Mouse (Mus musculus): ENCODE data around the gene St3gal4. TPM values are rescaled to one million over a fixed set of nuclear protein-coding genes. Genes with fewer than 3 reads are reported as not detected.

St3gal4 gene
- total RNA-seq, 2 experiments from 2014 or later: 39.2 to 41.8 TPM

DNA sequence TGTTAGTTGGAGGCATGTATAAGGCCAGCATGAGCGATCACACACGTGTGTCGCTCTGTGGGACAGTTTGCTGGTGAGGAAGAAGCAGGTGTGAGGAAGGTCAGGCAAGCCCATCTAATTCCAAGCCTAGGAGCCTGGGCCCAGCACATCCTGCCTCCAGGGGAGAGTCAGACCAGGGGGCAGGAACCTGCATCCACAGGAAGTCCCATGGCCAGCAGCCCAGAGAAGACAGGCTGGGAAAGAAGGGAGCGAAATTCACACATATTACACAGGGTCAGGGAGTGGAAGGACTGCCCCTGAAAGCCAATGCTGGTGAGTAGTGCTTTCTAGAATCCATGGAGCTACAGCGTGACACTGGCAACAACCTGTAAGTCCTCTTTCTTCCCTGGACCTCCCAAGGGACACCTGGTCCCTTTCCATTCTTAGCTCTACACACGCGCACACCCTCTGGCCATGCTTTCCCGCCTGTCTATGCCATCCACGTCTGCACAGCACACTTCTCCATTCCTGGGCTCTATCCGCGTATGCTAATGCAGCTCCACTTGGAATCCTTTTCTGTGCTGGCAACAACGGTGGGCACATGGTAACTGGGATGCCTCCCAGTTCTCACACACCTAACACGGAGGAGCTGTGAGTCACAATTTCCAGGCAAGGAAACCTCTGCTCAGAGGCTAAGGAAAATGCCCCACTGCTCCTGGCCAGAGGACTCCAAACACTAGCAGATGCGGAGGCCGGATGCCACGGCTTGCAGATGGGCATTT lies 12.7 kb upstream of the St3gal4 start:
- no peak for ATAC-seq (replicated peaks; ENCODE audit: poor library complexity, severe bottlenecking)

DNA sequence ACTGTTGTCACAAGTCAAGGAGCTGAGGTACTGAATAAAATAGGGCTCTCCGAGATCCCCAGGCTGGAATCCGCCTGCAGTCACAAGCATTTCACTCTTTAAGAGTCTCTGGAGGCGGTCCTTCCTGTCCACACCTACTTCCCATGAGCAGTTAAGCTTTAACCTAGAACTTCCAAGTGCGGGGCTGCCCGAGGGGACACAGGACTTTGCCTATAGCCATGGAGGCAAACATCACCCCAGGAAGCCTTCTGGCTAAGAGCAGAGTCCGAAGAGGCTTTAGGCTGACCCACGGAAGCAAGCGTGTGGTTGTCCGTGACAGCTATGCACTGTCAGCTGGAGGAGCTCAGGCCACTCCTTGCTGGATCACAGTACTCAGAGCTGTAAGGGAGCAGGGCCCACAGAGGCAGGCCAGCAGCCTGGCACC lies 9.9 kb upstream of the St3gal4 start:
- no peak for ATAC-seq (replicated peaks; ENCODE audit: poor library complexity, severe bottlenecking)

DNA sequence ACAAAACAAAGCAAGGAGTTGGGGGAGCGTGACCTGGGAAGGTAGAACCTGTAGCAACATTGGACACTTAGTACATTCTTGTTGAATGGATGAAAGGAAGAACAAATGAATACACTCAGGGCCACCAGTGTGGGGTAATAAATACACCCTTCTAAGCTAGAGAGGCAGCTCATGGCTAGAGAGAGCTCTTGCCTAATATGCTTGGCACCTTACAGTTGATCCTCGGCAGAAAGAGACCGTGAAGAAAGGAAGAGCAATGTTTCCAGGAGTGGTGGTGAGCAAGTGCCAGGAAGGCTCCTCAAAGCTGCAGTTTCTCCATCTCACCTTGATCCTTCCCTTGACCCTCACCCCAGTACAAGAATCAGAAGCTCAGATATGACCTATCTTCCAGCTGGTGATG lies 9.5 kb upstream of the St3gal4 start:
- ATAC-seq (replicated peaks; ENCODE audit: poor library complexity, severe bottlenecking): no peak

DNA sequence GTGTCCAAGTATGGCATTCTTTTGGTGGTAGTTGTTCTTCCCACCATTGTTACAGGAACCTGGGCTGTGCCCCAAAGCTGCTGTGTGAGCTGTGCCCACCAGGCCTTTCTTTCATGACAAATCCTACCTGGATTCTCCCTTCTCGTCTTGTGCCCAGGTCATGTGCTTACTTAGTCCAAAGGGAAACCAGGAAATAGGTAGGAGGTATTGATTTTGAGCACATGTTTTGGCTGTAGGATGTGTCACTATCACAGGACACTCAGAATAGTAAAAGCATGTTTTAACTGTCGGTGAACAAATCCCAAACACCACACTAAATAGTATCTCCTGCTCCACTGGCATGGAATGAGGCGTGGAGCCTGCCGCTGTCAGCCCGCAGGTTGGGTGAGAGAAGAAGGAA lies 8.5 kb upstream of the St3gal4 start:
- no peak for ATAC-seq (replicated peaks; ENCODE audit: poor library complexity, severe bottlenecking)

DNA sequence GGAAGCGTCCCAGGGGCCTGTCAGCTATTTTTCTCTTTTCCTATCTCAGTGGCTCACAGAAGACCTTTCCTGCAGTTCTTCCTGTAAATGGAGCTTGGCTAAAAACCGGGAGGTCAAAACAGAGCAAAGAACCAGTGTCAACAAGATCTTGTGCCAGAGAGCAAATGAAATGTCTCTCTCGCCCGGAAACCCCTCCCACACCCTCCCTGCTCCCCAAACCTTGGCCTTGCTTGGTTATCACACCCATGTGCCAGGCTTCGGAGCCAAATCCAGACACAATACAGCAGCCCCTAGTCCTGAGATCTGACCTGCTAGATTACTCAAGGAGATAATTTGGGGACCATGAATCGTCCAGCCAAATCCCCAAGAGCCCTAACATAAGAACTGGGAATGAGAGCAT lies 8.1 kb upstream of the St3gal4 start:
- ATAC-seq (replicated peaks; ENCODE audit: poor library complexity, severe bottlenecking): no peak

DNA sequence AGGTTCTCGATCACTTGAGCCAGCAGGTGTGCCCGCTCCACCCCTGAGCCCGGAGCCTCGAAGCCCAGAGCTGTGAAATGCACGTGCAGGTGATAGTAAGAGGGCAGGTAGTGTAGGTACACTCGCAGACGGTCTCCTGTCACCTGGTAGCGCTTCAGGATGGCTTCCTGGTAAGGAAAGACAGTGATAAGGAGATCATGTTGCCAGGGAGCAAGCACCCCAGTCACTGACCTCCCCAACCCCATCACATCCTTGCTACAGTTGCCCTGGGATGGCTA lies 5.5 kb upstream of the St3gal4 start:
- ATAC-seq (replicated peaks; ENCODE audit: poor library complexity, severe bottlenecking): no peak

DNA sequence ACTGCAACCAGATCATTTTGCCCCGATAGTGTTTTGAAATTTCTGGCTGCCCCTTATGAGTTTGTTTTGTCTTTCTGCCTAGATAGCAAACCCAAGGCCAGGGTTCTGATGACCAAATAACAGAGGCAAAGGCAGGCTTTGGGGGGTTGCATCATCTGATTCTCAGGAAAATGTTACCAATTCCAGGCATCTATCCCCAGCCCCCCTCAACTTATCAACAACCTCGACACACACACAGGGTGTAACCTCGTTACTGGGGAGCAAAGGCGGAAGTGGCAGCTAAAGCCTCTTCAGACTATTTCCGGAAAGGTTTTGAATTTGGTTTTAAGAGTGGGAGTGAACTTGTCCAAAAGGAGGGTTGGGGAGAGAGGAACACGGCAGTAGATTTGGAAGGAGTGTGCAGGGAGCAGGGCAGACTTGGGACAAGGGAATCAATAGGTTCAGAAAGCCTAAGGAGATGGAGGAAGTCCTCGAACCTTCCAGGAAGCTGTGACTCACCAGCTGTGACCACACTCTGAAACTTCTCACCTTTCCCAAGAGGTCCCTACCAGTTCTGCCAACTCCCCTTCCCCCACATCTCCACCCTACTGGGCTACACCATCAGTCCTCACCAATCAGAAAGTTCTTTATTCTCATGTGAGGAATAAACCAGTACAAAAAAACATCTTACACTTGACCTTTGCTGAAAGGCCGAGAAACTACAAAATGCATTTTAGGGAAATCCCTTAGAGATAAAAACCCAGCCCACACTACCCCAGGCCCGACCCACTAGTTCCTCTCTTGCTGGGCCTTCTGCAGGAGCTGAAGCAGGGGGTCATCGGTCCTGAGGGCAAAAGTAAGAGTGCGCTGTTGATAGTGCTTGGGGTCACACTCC lies 5.0 kb upstream of the St3gal4 start:
- peak; percentile 80 for ATAC-seq (replicated peaks; ENCODE audit: poor library complexity, severe bottlenecking)

DNA sequence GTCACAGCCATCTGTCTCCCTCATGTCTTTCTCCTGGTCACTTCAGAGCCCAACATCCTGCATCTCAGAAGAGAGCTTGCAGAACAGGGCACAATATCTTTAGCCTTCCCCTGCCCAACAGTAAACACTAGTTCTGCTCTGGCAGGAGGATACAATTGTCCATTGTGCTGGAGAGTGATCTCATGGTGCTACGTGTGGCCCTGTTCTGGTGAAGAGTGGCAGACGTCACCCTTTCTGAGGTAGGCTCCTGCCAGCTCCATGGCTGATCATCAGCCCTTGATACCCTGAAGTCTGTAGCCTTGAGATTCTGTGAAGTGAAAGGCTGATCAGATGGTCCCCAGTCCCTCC lies 4.4 kb upstream of the St3gal4 start:
- no peak for ATAC-seq (replicated peaks; ENCODE audit: poor library complexity, severe bottlenecking)

DNA sequence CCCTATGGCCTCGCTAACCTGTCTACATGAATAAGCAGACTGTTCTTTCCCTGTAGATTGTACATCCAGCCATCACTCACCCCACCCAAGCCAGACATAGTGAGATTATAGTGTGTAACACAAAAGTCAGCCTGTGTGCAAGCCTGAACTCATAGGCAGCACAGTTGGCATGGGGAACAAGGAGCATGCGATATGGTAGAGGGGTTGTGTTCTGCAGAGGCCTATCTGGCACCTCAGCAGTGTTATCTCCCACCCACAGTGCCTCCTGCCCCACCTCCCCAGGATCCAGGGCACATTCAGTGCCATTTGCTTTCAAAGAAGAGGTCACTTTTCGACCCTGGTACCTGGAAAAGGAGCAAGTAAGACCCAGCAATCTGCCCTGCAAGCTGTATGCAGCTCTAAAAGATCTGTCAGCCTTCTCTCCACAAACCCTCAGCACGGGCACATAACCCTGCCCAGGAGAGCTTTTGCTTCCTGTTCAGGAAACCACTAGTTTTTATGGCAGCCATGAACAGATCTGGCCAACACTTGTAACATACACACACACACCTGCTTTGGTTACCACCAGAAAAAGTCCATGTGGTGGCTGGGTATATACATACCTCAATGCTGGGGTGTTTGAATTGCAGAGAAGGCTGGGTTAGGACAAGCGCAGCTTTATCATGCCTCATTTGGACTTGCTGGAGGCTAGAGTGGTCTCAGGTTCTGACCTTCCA lies 3.6 kb upstream of the St3gal4 start:
- ATAC-seq (replicated peaks; ENCODE audit: poor library complexity, severe bottlenecking): peak; percentile 14

DNA sequence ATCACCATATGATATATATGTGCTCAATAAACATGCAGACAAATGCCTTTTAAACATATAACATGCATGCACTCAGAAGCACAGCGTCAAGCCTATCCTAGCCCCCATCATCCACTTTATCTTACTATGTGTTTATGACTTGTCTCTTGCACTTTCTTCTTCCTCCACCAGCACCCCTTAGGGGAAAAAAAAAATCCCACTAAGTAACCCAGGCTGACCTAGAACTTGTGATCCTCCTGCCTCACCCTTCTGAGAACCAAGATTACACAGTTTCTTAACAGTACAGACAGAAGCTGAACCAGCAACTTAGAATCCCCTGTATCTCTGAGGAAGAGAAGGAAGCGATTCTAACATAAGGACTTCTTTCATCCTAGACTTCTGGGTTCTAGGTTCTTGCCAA lies 505 bp downstream of the St3gal4 start:
- no peak for ATAC-seq (replicated peaks; ENCODE audit: poor library complexity, severe bottlenecking)

DNA sequence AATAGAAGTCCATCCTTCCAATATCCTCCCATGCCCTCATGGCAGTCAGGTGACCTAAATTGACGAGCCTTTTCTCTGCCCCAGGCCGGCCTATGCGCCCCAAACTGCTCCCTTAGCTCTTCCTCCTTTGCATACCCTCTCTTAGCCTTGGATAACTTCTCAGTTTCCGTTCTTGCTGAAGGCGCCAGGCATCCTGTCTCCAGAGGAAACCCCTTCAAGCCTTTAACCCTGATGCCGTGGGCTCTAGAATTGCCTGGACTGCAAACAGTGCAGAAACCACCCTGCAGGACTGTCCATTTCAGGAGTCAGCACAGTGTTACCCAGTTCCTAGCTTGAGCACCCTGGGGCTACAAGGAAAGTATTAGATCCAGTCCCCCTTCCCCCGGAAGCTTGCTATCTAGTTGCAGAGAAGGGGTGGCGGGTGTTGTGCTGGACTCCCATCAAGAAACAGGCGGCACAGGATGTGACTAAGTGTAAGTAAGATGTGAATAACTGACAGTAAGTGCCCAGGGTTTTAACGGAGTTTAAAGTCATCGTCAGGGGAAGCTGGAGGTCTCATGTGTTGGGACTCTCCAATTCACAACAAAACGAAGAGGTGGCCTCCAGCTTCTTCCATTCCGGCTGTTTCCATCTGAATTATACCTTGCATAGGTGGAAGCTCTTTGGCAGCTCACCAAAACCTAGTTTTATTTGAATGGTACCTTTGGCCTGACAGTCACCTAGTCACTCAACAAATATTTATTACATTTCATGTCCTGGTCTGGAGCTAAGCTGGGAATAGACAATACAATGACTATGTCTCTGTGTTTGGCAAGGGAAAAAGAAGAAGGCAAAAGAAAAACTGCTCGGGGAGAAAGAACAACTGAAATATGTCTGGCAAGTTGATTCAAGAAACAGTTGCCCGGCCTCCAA lies 1.4 kb downstream of the St3gal4 start:
- peak; percentile 36 for ATAC-seq (replicated peaks; ENCODE audit: poor library complexity, severe bottlenecking)

DNA sequence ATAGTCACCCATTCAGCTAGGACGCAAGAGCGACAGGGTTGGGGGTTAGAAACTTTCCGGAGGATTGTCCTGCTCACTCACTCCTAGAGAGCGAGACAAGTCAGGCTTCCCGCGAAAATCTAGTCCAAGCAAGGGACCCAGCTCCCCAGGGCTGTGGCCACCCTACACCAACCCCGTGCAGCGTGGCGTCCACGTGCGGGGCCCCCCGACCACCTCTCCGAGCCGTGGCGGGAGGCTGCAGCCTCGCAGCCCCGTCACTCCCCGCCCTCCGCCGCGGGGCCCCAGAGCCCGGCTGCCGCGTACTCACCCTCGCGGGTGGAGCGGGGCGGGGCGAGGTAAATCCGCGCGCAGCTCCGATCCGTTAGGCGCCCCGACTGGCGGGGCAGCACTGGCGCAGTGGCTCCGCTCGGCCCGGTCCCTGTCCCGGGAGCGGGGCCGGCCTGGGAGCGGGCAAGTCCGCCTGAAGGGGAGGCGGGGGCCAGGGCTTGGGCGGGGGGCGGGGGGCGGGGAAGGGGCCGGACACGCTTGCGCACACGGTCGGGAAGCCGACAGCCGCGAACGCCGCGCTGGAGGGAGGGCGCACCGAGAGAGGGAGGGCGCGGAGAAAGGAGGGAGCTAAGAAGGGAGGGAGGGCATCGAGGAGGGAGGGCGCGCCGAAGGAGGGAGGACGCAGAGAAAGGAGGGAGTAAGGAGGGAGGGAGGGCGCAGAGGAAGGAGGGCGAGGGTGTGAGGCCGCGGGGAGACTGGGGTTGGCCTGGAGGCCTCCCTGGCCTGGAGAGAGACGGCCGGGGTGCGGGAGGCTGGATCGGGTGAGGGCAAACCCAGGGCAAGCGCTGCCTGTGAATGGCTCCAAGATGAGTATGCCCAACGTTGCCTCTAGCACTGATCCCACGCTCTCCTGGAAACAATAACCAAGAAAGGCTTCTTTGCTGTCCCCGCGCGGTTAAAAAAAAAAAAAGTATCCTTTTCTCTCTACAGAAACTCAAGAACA lies 2.4 kb downstream of the St3gal4 start:
- peak; percentile 77 for ATAC-seq (replicated peaks; ENCODE audit: poor library complexity, severe bottlenecking)

DNA sequence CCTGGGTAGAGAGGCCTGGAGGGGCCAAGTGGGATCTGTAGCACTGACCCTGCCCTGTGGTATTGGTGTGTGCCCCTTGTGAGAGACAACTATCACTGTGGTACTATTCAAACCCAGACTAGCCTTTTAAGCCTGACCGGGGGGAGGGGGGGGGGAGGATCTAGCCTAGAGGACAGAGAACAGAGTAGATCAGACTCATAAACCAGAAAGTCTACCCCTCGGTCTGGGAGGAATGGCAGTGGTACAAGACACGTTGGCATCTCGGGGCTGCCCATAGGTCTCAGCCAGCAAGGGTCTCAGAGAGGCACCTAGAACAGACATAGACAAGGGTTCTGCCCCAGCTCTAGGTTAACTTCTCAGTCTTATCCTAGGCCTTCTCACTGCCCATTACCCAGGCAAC lies 3.3 kb downstream of the St3gal4 start:
- ATAC-seq (replicated peaks; ENCODE audit: poor library complexity, severe bottlenecking): no peak

DNA sequence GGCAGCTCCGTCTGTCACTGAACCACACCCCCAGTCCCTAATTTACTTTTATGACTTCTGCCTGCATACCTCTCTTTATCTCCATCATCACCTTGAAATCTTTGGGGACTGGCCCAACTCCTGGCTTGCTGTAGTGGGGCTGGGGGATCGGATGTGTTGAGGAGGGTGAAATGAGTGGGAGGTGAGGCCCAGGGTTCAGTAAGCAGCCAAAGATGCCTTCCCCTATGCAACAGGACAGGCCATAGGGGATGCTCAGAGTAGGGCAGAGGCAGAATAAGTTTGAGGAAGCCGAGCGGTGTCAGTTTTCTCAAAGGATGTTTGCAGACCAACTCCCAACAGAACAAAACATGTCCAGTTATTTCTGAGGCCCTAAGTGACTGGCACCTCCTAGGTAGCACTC lies 3.8 kb downstream of the St3gal4 start:
- ATAC-seq (replicated peaks; ENCODE audit: poor library complexity, severe bottlenecking): no peak

DNA sequence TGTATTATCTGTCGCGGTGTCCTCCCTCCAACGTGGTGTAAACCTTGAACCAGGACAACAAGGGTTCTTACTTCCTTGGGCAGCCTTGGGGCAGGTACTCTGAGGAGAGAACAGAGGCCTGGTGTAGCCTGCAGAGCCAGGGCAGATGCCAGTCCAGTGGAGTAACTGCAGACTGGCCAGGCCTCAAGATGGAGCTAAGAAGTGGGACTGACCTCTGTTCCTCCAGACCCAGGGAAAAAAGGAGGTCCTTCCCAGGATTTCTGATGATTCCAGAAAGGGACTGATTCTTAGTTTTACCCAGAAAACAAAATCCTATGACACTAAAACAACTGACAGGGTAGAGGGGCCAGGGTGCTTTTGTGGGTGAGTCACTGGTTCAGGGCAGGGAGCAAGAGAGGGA lies 4.8 kb downstream of the St3gal4 start:
- no peak for ATAC-seq (replicated peaks; ENCODE audit: poor library complexity, severe bottlenecking)

DNA sequence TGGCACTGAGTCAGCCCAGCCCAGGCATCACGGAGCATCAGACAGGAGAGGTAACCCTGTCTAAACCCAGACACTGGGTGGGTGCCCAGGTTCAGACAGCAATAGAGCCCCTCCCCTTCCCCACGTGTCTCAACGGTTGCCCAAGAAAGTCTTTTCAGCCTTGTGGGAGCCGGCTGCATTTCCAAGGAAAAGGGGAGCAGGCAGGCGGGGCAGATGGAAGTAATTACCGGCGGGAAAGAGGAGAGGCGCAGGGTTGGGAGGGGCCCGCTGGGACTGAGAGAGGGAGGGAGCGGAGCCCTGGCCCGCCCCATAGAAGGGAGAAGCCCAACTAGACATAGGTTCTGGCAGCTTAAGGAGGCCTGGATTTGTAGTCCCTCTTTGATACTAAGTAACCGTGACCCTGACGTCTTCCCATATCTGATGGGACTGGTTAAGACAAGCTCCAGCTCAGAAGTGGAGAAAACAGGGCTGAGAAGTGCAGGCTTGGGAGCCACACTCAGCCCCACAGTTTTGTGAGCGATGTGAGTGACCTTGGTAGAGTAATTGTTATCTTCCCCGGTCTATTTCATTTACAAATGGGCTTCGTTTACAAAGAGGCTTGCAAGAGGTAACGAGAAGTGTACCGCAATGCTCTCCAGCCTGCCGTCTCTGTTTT lies 7.0 kb downstream of the St3gal4 start:
- no peak for ATAC-seq (replicated peaks; ENCODE audit: poor library complexity, severe bottlenecking)

DNA sequence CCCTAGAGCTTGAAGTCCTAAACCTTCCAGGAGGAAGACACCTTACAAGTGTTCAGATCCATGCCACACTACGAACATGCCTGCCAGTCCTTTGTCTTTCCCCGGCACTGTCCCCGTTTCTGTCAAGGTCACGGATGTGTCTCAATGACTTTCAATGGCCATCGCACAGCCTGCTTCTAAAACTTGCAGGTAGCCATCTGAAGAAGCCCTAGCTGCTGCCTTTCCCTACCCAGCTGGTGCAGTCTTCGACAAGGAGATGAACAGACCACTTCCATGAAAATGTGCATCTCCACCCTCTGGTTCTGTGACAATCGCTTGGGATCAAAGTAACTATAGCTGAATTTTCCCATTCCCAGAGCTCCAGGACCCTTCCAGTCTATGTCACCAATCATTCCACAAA lies 7.6 kb downstream of the St3gal4 start:
- ATAC-seq (replicated peaks; ENCODE audit: poor library complexity, severe bottlenecking): no peak

DNA sequence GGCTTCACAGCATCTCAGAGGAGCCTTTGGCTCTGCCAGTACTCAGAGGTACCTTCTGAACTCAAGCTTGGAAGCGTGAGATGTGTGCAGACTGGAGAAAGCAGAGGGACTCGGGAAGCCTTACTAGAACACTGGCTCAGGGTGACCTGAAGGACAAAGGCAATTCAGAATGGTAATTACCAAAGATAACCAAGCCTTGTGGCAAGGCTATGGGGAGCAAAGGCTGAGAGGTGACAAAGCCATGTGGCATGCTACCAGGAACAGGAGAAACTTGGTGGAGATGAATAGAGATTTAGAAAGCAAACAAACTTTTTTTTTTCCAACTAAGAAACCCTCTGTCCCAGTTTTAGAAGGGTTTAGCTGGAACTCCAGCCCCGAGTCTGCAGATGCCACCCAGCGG lies 8.5 kb downstream of the St3gal4 start:
- ATAC-seq (replicated peaks; ENCODE audit: poor library complexity, severe bottlenecking): no peak

DNA sequence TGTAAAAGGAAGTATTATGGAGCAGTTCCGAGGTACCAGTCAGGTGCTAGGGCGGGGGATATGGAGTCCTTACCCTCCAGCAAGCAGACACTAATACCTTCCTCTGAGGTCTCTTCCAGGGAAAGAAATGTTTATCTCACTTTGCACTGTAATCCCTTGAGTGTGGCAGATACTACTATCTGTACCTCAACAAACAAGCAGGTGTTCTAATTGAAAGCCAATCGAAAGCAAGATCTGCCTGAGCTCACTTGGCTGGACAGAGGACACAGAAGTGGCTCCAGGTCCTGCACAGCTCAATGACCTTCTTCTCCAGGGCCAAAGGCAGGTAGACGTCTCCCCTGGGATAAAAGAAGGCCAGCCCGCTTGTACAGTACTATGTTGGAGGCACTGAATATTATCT lies 9.0 kb downstream of the St3gal4 start:
- ATAC-seq (replicated peaks; ENCODE audit: poor library complexity, severe bottlenecking): no peak
